Mouse (Mus musculus): ENCODE data around the gene Uevld.

The Uevld gene

GRCm38 (mm10) chr7:46877255-46877654, 81.1 kb downstream of the Uevld start:
- DNase-seq (ENCODE audit: extremely low spot score, low read depth, low spot score): no peak

- no peak for DNase-seq (ENCODE audit: extremely low spot score, low read depth, low spot score)
These were observed 81.5 kb downstream of the Uevld start for GRCm38 (mm10) chr7:46876841-46877240.

All from hindlimb bud, embryonic 11.5 days (tissue).